Mouse (Mus musculus): ENCODE data around the gene Dpm1.

Dpm1 gene

DNA sequence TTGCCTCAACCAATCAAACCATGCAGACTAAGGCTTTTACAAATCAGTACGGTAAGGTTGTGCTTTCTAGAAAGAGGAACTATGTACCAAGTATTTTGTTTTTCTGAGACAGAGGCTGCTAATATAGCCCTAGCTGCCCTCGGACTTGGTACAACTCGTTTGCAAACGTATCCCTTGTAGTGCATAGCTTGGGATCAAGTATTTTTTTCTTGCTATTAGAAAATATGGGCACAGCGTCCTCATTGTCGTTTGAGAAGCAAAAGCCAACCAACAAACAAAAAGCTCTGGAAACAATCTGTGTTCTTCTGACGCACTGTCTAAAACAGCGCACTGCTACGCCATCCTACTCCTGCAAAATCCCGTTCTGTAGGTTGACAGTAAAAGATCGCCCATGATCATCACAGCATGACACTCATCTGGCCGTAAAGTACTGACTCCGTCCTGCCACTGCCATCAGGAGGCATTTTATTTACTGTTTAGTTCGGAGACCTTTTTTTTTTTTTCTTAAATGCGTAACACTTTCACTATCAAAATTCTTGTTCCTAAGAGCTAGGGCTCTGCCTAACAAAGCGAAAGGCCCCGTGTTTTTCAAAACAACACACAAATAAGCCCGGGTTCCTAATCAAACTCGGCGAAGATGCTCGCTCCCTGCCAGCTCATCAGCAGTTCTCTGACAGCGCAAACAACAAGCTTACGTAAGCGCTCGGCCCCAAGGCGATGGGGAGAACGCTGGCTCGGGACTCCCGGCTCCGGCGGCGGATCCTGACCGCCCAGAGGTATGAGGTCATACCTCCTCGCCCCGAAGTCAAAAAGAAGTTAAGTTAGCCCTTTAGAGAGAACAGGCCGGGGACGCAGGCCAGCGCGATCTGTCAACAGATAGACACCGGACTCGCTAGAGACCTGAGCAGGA is 1.0 kb downstream of the Dpm1 start:
- peak; percentile 44 for DNase-seq (ENCODE audit: low spot score)

DNA sequence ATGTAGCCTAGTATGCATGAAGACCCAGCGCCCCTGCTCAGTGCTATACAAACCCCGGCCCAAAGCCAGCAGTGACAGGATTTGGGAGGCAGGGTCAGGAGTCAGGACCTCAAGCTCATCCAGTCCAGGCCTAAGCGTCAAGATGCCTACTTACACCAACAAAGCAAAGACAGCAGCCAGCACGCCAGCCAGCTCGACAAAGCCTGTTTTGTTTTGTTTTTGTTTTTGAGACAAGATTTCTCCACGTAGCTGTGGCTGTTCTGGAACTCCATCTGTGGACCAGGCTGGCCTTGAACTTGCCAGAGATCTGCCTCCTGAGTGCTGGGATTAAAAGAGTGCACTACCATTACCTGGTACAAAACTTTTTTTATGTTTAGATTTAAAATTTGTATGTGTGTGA is 7.1 kb downstream of the Dpm1 start:
- no peak for DNase-seq (ENCODE audit: low spot score)

DNA sequence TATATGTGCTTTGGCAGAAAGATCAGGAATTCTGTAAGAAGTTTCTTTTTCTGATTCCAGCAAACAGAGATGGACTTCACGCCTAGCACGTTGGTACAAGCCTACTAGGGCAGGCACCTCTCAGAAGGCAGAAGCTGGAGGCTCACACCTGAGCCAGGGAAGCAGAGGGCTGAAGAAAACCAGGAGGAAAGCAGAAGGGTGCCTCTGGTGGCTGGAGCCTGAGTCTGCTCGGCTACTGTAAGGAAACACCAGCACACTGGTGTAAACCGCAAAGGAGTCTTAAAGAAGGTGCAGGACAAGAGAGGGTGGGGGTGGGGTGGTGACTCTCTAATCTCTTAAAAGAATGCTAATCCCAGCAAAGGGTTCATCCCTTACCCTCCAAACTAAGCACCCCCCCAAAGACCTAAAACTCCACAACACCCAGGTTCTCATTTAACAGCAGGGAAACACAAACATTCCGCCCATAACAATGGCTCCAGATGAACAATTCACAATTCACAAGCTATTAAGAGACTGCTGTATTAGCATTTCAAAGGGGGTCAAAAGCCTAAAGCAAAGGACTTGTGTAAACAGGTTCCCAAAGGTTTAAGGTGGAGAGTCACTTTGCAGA is 16.5 kb downstream of the Dpm1 start:
- no peak for DNase-seq (ENCODE audit: low spot score)

DNA sequence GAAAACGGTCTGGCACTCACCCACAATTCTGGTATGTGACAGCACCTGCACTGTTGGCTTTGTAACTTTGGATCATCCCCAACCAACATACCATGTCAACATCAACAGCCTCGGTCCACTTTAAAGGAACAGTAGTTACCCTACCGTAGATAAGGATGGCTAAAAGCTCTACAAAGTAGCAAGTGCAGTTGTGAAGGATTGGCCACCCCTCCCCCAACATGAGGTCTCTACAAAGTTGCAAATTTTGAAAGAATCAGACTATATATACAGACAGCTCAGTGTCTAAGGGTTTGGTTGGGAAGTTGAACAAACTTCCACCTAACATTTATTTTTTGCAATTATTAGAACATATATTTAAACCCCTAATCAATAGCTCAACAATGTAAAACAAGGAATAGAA is 22.5 kb downstream of the Dpm1 start:
- no peak for DNase-seq (ENCODE audit: low spot score)

DNA sequence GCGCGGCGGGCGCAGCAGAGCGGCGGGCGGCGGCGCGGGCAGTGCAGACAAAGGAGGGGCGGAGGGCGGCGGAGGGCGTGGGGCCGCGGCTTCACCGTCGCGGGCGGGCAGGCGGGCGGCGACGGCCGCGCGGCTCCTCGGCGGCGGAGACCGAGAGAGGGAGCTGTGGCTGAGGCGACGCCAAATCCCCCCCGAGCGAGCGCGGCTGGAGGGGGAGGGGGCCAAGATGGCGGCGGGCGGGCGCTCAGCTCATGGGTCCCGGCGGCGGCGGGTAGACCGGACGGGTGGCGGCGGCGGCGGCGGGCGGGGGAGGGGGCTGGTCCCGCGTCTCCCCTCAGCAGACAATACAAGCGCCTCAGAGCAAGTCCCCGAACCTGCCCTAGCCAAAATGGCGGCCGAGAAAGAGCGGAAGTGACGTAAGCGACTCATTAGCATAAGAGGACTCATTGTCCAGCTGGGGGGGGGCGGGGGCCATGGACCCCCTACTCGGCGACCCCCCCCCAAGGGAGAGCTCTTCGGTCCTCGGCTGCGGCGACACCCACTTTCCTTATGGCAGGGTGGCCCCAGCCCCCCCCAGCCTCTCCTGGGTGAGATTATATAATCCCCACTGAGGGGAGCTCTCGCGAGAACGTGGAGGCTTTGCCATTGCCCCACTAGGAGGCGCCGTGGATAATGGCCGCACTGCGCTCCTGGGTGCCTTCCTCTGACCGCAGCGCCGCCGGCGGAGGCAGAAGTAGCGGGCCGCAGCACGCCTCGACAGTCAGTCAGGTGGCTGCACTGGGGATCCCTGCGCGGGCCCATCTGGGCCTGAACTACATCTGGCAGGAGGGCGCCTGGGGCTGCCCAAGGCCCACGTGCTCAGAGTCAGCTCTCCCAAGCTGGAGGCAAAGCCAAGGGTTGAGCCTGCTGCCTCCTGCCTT is 23.4 kb downstream of the Dpm1 start, which contains the start of gene Adnp:
Gene Adnp, minus strand, starts transcription at position 388 of the 920 bp plus-strand sequence.
- DNase-seq (ENCODE audit: low spot score), result peak; percentile 93

DNA sequence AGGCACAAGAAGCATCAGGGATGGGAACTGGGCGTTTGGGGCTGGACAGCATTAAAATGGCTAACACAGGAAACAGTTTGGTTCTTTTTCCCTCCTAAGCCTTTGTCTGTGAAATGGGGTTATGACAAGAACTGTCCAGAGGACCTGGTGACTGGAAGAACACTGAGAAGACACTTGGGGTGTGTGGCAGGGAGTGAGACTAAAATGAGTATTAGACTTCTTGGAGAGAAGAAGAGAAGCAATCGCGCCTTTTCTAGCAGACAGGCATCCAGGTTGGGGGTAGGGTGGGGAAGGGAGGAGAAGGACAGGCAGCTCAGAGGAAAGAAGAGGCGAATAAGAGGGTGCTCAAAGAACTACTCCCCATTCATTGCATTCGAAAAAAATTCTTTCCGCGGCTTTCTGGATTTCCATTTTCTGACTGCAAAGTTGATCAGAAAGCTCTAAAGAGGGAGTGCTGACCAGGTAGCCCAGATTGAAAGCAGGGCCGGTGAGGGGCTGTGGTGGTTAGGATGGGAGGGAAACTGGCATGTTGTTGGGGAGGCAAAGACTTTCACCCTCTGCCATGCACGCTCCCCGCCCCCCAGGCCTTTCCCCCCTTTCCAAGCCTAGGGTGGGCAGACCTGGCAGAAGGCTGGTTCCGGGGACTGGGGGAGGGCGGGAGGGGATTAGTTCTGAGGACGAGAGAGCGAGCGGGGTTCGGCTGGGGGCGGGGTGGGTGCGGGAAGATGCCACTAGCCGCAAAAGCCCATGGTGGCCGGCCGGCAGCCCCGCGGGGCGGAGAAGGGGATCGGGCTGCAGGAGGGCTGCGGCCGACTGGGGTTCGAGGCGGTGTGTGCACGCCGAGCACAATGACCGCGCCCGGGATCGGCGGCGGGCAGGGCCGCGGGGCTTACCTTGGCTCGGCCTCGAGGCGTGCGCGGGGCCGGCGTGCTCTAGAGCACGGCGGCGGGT is 24.4 kb downstream of the Dpm1 start:
- DNase-seq (ENCODE audit: low spot score), result no peak

DNA sequence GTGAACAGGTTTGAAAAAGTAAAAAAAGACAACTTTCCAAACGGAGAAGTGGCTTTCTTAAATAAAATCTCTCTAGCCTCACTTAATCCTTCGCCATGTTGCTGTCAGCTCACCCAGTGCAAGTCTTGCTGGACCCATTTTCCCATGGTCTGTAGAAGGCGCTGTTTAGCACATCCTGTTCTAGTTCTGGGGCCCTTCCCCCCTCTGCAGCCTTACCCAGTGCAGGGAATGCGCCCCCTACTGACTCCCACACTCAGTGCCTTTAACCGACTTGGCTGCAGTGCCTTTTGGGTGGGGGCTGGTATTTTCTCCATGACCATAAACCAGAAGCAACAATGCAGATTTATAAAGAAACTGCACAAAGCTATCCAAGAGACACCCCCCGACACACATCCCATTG is 25.1 kb downstream of the Dpm1 start:
- DNase-seq (ENCODE audit: low spot score), result peak; percentile 92

DNA sequence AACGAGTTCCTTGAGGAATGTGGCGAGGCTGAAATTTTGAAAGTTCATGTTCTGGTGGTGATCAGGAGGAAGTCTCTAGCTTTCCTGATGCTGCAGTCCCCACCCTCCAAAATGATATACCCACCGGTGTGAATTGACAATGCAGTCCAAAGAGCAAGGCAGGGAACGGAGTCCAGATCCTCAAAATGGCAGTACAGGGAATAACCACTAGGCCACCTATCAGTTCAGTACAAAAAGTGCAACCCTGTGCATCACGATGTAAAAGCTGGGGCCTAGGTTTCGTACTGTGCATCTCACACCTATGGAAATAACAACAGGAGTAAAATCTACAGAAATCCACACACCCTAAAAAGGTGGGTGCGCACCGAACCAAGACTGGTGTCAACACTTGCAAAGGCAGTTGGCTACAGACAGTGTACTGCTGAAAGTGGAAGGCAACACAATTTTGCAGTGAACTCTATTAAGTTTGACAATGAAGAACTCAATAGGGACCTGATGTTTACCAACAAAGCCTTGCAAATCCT is 25.9 kb downstream of the Dpm1 start:
- no peak for DNase-seq (ENCODE audit: low spot score)

DNA sequence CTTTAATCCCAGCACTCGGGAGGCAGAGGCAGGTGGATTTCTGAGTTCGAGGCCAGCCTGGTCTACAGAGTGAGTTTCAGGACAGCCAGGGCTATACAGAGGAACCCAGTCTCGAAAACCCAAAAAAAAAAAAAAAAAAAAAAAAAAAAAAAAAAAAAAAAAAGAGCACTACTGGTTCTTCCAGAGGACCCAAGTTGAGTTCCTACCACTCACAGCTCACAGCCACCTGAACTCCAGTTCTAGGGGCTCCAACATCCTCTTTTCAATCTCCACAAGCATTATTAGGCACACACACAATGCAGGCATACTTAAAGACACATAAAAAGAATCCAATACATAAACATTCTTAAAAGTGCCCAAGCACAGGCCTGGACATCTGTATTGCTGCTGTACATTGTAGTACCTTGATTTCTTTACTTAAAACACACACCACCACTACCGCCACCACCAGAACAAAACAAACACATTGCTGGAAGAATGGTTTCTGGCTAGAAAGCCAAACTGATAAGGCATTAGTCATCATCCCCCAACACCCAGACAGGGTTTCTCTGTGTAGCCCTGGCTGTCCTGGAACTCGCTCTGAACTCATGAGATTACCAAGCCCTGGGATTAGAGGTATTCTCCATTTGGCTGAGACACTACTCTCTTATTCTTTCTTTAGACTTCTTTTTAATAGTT is 30.2 kb downstream of the Dpm1 start:
- peak; percentile 18 for DNase-seq (ENCODE audit: low spot score)

DNA sequence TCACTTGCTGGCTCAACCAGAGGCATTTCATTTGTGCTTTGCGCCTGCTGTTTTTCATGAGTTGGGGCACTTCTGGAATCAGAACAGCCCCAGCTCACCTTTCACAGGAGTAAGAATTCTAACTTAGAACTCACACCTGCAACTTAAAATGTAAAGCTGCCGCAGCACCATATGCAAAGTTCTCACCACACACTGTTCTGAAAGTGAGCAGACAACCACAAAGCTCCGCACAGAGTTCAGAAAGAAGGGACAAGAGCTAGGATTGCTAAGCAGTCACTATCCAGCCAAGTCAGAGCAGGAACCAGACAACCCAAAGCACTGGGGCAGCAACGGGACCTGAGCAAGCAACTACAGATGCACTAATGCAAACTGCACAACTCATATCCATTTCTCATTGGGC is 30.9 kb downstream of the Dpm1 start:
- no peak for DNase-seq (ENCODE audit: low spot score)

DNA sequence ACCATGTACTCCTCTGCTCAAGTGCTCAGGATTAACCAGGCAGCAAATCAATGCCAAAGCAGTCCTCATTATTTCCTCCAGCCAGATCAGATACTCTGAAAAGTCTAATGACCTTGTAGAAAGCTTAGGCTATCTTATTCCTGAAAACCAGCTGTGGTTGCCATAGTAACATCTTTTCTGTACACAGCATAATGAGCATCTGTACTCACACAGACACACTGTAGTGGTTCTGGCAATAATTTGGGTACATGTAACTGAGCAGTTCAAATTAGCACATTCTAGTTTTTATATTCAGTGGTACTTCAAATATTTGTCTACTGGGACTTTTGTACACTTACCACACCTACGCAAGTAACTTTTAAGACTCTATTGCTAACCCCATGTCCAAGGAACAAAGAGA is 32.0 kb downstream of the Dpm1 start:
- no peak for DNase-seq (ENCODE audit: low spot score)

DNA sequence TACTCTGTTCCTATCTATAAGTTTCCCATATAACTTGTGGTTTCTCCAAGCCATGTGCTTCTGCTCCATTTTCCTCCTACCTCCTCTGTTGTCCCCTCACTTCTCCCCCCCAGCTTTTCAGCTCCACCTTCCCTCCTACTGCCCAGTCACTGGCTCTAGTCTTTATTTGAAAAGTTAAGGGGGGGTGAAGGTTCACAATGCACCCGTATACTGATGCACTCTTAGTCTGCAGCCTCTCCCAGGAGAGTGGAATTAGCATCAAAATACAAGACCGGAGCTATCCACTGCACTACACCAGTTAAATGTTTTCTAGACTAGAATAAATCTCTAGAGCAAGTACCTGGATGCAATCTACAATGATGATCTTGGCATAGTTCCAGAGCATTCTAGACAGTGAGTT is 34.7 kb downstream of the Dpm1 start:
- DNase-seq (ENCODE audit: low spot score), result no peak

DNA sequence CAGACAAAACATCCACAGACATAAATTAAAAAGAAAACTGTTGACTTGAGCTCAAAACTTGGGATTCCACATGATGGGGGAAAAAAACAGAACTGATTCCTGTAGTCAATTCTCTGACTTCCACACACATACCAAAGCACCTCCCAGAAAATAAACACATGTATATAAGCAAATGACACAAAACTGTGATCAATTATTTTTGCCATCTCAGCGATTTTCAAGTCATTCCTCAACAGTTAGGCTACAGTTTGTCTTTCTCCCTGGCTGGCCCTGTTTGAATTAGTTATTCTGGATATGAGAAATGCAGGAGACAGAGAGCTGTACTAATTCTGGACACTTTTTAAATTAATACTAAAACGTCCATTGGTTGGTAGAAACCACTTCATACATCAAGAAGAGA is 36.7 kb downstream of the Dpm1 start:
- DNase-seq (ENCODE audit: low spot score), result no peak

DNA sequence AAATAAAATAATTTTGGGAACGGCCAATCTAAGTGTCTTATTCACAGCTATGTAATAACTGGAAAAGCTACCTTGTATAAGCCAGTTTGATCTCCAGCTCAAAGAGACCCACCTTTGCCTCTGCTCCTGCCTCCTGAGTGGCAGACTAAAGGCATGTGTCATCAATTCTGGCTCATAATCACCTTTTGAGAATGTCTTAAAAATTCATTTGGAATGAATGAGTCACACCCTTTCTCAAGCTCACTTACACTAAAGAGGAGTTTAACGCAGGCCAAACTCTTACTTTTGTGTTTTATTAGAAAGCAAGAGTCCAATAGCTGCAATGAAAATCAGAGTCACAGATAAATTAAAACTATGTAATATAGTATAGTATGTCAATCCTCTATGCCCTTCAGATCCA is 38.5 kb downstream of the Dpm1 start:
- DNase-seq (ENCODE audit: low spot score), result no peak

DNA sequence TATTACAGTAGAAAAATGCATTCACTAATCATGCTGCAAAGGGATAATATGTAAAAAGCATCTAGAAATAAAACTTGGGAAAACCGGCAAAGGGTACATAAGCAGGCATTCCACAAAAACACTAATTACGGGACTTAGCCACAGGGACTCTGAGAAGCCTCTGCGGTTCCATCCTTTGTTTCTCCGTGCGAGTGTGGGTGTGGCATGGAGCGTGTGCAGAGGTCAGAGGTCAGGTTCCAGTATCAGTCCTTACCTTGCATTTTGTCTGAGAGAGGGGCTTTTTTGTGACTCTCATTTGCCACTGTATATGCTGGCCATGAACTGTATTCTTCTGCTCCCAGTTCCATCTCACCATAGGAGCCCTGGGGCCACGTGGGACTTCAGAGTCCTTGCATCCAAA is 54.4 kb downstream of the Dpm1 start:
- no peak for DNase-seq (ENCODE audit: low spot score)

DNA sequence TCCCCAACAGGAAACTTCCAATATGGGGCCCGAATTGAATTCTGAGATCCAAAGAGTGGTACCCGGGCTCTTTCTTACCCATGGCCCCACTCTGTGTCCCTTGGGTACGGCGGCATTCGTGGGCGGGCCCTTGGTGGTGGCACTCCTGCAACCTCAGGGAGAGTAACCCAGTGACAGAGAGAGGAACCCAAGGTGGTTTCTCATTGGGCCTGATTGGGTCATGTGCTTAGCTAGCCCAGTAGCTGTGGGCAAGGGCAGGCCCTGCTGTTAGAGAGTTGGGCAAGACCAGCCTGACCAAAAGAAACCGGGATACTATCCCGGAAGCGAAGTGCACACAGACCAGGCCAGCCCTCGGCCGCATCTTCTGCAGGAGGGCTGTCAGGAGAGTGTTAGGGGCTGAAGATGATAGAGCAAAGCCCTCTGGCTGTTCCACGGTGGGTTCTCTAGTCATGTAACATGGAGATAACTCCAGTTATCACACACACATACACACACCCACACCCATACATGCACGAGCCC is 60.2 kb downstream of the Dpm1 start:
- peak; percentile 76 for DNase-seq (ENCODE audit: low spot score)

DNA sequence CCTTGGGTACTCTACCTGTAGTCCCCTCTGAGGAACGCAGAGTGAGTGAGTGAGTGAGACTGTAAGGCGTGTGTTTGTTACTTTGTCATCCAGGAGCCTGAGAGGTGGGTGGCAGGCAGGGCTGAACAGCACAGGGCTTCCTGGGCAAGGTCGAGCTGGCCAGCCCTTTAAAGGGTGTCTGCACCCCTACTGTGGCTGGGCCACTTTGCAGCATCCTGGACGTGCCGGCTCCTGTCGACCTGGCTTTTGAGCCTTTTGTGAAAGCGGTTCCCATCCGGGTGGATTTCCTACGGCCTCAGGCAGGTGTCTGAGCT is 60.6 kb downstream of the Dpm1 start:
- no peak for DNase-seq (ENCODE audit: low spot score)

DNA sequence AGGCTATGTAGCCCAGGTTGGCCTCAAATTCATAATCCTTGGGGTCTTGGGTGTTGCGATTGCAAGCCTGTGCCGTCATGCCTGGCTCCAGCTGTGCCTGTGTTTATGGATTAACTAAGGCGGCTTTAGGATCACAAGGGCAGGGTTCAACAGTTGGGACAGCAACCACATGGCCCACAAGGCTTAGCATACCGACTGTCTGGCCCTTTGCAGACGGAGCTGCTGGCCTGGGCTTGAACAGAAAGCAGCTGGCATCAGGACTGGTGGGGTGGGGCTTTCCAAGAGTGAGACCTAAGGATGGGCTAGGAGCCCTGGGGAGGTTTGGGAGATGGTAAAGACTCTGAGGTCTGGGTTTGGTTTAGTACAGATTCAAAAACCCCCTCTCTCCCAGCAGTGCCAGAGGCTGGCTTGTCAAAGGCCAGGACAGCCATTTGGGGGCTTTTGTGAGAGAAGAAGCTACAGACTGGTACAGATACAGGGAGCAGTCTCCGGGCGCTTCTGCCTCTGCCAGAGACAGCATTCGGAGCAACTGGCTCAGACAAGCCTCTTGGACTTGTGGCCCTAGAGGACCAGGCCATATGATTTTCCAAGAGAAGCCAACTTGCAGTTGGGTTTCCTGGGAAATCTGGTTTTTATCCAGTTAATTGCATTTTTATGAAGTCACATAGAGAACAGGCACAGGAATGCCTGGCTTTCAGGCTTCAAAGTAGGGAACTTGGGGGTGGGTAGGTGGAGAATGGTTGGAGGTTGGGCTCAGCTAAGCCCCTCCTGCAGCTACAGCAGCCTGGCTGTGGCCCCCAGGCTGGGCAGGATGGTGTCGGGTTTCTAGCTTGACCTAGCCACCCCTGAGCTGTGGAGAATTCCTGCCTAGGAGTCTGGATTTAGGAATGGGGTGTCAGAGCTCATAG is 61.2 kb downstream of the Dpm1 start:
- DNase-seq (ENCODE audit: low spot score), result no peak

DNA sequence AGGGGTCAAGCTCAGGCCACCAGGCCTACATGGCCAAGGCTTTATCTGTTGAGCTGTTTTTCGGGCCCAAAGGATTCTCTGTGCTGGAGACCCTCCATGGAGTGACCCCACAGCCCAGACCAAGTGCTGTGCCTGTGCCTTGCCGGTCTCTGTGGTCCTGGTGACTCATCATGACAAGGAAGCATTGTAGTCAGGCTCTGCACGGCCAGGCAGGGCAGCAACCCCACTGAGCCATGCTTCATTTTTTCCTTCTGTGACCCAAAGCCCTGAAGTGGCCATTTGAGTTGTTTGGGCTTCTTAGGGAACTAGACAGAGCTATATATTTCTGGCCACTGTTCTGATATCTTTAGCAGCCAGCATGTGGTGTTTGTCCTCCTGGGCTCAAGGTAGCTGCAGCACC is 62.6 kb downstream of the Dpm1 start:
- no peak for DNase-seq (ENCODE audit: low spot score)

Data from c-Kit-positive CD71-positive TER-119-positive erythroid progenitor cells, embryonic 14.5 days (primary cell).